Mouse (Mus musculus) cerebellum, postnatal 4 days (tissue): ENCODE measurements around the gene Atp7a.

Experiments used
- DNase-seq, 2 experiments: peaks; one replicate each; pipeline ENCODE4 v3.0.0; 2022; ENCODE audit warnings: low spot score in 2 of 2, mixed read lengths in 1 of 2

Gene Atp7a

DNA sequence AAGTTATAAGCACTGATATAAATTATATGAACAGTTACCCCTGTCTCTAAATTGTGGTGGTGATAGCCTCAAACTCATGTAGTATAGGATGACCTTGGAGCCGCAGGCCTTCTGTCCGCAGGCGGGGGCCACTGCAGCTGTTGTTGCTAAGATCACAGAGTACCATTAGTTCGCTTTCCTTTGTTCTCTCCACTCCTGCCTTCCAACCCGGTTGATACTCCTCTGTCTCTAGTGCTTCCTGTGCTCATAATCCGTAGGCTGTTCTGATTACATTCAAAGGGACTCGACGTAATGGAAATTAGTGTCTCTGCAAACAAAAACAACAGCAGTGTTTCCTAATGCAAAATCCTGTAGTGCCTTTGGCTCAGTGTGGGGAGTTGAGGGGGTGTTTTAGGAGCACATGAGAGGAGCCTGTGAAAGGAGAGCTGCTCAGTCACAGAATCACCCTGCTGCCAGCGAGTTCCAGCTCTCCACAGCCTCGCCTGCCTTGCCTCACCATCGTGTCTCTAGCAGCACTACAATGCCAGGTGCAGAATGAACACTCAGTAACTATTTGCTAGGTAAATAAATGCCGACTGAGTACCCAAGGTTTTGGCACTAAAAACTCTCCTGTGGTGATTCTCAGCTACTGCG lies 53.9 kb downstream of the Atp7a start:
- no peak for DNase-seq

DNA sequence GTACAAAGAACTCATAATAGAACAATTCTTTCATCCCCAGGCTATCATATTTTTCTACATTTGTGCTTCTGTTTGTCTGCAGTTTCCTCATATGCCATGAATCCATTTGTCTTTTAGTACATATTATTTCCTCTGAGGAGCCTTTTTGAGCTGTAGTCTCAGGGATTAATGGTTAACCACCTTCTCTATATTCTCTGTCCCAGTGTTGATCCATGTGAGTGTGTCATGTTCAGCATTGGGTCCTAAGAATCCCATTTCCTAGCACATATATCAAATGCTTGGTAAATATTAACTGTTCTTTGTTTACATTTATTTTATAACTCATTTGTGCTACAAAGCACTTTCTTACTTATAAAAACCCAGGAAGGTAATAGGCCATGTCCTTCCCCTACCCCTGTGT lies 55.4 kb downstream of the Atp7a start:
- DNase-seq = no peak

- DNase-seq = no peak
These were observed 58.1 kb downstream of the Atp7a start for GRCm38 (mm10) chrX:106085132-106085531.

- DNase-seq = no peak
These were observed 58.5 kb downstream of the Atp7a start for GRCm38 (mm10) chrX:106085564-106085963.

GRCm38 (mm10) chrX:106092939-106093338 lies 65.9 kb downstream of the Atp7a start:
- no peak for DNase-seq

GRCm38 (mm10) chrX:106105464-106105863 lies 78.4 kb downstream of the Atp7a start:
- peak in 1 of 2 experiments; percentile 8 for DNase-seq

- no peak for DNase-seq
These were observed 86.8 kb downstream of the Atp7a start for GRCm38 (mm10) chrX:106113881-106114280.

DNA sequence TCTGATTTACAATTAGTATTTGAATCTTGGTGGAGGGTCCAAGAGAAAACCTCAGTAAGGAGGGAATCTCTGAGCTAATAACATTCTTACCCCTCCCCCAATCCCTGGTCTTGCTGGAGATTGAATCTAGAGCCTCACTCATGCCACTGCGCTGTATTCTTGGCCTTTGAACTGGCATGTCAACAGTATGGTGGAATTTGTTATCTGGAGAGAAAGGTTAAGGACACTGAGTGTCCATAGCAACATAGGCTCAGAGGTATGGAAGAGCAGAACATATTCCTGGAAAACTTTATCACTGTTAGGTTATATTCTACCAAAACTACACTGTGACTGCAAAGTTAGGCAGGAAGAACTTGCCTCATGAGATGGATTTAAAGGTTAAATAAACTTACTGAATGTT lies 87.6 kb downstream of the Atp7a start:
- DNase-seq = no peak

GRCm38 (mm10) chrX:106122823-106123222 lies 95.7 kb downstream of the Atp7a start:
- no peak for DNase-seq

DNA sequence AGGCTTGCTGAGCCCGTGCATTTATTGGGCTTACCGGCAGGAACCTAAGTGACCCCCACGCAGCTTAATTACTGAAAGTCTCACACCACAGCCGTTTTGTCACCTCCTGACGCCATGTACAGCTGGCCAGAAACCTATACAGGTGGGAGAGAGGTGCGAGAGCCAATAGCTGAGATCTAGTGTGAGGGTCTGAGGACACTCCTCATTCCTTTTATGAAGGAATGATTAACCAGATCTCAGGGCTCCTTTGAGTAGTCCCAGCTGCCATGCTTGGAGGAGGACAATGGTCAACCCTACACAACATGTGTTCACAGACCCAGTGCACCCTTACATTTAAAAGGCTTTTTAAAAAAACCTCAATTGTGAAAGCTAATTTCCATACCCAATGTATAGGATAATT lies 101.2 kb downstream of the Atp7a start:
- DNase-seq = no peak

GRCm38 (mm10) chrX:106129877-106130276 lies 102.8 kb downstream of the Atp7a start:
- DNase-seq = no peak

DNA sequence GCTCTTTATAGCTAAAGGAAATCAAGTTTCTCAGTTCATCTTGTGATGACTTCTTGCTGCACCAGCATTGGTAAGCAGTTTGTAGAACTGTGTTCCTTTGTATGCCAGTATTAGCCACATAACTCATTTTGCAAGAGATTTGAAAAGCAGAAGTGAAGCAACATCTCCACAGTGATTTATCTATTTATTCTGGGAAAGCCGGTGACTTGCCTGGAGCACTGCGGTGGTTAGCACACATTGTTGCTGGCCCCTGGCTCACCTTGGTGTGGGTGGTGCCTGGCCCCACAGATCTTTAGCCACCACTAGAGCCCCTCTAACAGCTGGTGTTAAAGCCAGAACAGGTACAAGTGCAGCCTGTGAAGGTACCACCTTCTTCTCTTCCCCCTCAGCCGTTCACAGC lies 107.8 kb downstream of the Atp7a start:
- DNase-seq = no peak

DNA sequence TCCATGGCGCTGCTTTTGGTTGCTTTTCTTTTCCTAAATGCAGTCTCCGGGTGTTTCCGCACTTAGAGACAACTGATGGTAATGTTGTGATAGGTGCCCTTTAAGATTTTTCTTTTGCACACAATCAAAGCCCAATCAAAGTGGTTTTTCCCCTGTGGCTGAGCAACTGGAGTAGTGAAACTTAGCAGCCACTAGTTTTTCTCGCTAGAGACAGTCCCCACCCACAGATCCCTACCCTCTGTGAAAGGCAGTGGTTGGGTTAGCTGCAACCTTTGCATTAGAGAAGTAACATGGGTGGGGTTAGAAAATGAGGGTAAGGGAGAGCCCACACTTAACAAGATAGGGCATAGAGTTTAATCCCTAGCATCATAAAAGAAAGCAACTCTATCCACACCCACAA lies 108.4 kb downstream of the Atp7a start:
- no peak for DNase-seq

DNA sequence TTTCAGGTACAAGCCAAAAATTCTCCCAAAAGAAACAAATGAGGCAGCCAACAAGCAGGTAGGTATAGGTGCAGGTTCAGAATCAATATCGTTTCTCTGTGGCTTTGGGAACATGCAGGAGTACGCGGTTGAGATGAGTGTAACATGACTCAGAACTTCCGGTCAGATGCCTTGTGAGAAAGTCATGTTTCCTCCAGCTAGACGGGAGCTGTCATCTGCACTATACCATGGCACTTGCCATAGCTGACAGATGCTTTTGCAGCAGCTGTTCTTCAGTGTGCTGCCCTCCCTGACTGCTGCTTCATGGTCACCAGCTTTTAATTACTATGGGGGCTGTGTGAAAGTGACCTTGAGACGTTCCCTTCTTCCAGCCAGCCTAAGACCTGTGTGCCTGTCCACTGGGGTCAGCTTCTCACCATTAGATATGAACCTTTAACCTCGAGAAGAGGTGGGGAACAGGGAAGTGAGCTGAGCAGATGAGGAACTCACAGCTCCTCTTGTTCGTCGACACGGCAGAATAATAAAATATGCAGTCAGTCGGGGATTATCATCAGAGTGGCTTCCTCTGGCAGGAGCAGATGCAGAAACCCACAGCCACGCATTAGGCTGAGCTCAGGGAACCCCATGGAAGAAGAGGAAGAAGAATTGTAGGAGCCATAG lies 109.0 kb downstream of the Atp7a start:
- DNase-seq = no peak

GRCm38 (mm10) chrX:106139309-106140070 lies 112.4 kb downstream of the Atp7a start:
- DNase-seq = no peak

DNA sequence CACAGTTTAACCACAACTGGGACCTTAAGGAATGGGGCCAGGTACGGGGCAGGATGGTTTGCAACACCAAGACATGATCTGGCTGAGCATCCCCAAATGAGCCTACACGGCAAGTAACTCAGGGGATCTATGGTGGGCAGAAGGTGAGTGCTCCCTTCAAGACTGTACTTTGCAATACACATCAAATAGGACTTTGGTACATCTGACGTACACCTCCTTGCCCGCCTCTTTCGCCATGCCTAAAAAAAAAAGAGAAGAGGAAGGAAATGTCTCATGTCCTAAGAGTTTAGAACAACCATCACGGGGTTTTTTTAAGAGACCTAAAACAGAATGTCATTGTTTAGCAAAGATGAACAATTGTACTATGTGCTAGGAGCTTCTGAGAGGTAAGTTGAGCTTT lies 115.9 kb downstream of the Atp7a start, which contains the start of gene Tlr13:
Tlr13 (plus strand) TSS at position 269 of the 400 bp plus-strand sequence.
- DNase-seq = no peak

- DNase-seq = no peak
These were observed 121.1 kb downstream of the Atp7a start for GRCm38 (mm10) chrX:106148185-106148584.

DNA sequence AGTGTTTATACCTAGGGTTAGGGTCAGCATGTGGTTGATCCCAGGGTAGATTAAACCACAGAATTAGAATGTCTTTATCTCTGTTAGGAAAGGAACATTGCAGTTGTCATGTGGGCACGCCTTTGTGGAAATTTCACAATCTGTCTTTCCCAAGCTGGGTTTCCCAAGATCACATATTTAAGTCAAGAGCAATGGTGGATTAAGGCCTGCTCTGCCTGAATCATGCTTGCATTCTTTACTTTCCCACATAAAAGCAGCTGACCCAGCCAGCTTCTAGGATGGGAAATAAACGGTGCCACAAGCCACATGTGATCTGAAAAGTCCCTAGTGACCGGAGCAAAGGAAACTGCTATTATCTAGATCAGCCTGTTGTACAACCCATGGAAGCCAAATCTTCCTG lies 122.4 kb downstream of the Atp7a start:
- no peak for DNase-seq

GRCm38 (mm10) chrX:106154180-106154586 lies 127.1 kb downstream of the Atp7a start:
- no peak for DNase-seq

GRCm38 (mm10) chrX:106155892-106156291 lies 128.8 kb downstream of the Atp7a start:
- DNase-seq = no peak

GRCm38 (mm10) chrX:106163995-106164394 lies 136.9 kb downstream of the Atp7a start:
- no peak for DNase-seq

DNA sequence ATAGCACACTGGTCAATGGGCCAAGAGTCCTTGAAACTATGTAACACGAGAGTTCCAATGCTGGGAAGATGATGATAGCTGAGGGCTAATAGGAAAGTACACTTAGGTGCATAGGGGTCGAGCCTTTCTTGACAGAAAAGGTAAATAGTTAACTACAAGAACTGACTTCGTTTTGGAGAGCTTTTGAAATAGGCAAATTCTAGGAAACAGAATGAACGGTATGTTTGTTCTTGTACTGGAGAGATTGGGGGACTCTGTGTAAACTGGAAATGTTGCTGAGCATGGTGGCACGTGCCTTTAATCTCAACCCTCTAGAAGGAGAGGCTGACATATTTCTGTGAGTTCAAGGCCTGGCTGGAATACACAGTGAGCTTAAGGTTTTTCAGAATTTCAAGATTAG lies 137.5 kb downstream of the Atp7a start:
- DNase-seq = no peak

DNA sequence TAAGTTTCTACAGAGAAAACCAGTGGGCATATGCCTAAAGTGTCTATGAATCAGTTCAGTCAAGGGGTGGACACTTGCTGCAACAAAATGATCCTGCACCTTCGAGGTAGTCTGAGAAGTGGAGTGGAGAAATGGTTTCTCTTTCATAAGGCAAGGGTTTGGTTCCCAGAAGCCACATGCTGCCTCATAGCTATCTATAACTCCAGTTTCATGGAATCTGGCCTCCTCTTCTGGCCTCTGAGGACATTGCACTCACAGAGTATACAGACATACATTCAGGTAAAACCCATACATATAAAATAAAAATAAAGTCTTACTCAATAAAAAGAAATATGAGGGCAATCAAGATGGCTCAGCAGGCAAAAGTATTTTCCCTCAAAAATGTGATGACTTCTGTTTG lies 138.0 kb downstream of the Atp7a start:
- no peak for DNase-seq
